Mouse (Mus musculus): ENCODE measurements around the gene Washc4. TPM values are rescaled to one million over a fixed set of nuclear protein-coding genes. Genes with fewer than 3 reads are reported as not detected.

Washc4 gene
- polyA plus RNA-seq, 1 experiment from 2014 or later: 38.3 TPM

GRCm38 (mm10) chr10:83603956-83604564 lies 60.5 kb downstream of the Washc4 start:
- H3K27ac ChIP-seq (replicated peaks): no peak overlapping the region
- H3K4me1 ChIP-seq: peaks cover 2% of the 10 kb centered on the region; the same call in 1 of the 2 replicates
- peaks cover 73% of the 10 kb centered on the region for H3K36me3 ChIP-seq
- WGBS: 91% methylated on average over 10 of the region's 10 CpGs
- H3K9me3 ChIP-seq: no peaks in the 10 kb centered on the region
- H3K27me3 ChIP-seq: no peaks in the 10 kb centered on the region
- ATAC-seq (ENCODE audit: low FRiP score, low read depth): no peak
- H3K9ac ChIP-seq (replicated peaks): no peak overlapping the region
- H3K4me3 ChIP-seq: no peak overlapping the region
- H3K4me2 ChIP-seq (replicated peaks): no peak overlapping the region

GRCm38 (mm10) chr10:83605637-83606183 lies 62.2 kb downstream of the Washc4 start:
- Histone ChIP-seq H3K9me3 (no peaks in the 10 kb centered on the region), H3K9ac (replicated peaks) (no peak overlapping the region), H3K27me3 (no peaks in the 10 kb centered on the region), H3K27ac (replicated peaks) (no peak overlapping the region; the same call in 1 of the 2 replicates), H3K36me3 (peaks cover 68% of the 10 kb centered on the region), H3K4me1 (peaks cover 2% of the 10 kb centered on the region; the same call in 1 of the 2 replicates), H3K4me3 (no peak overlapping the region), H3K4me2 (replicated peaks) (no peak overlapping the region)
- 69% methylated on average over 8 of the region's 8 CpGs for WGBS
- ATAC-seq (ENCODE audit: low FRiP score, low read depth): no peak

- Histone ChIP-seq H3K4me1 (peaks cover 2% of the 10 kb centered on the region; the same call in 1 of the 2 replicates), H3K9me3 (no peaks in the 10 kb centered on the region), H3K27ac (replicated peaks) (no peak overlapping the region), H3K9ac (replicated peaks) (no peak overlapping the region), H3K4me3 (no peak overlapping the region), H3K36me3 (peaks cover 68% of the 10 kb centered on the region), H3K4me2 (replicated peaks) (no peak overlapping the region), H3K27me3 (no peaks in the 10 kb centered on the region)
- no peak for ATAC-seq (ENCODE audit: low FRiP score, low read depth)
- 96% methylated on average over 3 of the region's 3 CpGs for WGBS
Measured at GRCm38 (mm10) chr10:83607111-83607510, 63.6 kb downstream of the Washc4 start.

- Histone ChIP-seq H3K4me1 (peaks cover 2% of the 10 kb centered on the region; the same call in 1 of the 2 replicates), H3K4me3 (no peak overlapping the region), H3K27me3 (no peaks in the 10 kb centered on the region), H3K9ac (replicated peaks) (no peak overlapping the region), H3K36me3 (peaks cover 68% of the 10 kb centered on the region), H3K4me2 (replicated peaks) (no peak overlapping the region), H3K9me3 (no peaks in the 10 kb centered on the region), H3K27ac (replicated peaks) (no peak overlapping the region)
- 88% methylated on average over 8 of the region's 8 CpGs for WGBS
- no peak for ATAC-seq (ENCODE audit: low FRiP score, low read depth)
Measured at GRCm38 (mm10) chr10:83608596-83608995, 65.0 kb downstream of the Washc4 start.

GRCm38 (mm10) chr10:83610518-83610917 lies 67.0 kb downstream of the Washc4 start:
- H3K9me3 ChIP-seq: no peaks in the 10 kb centered on the region
- WGBS: 97% methylated on average over 7 of the region's 7 CpGs
- ATAC-seq (ENCODE audit: low FRiP score, low read depth): no peak
- H3K27ac ChIP-seq (replicated peaks): no peak overlapping the region
- H3K4me2 ChIP-seq (replicated peaks): no peak overlapping the region
- H3K4me3 ChIP-seq: no peak overlapping the region
- no peaks in the 10 kb centered on the region for H3K27me3 ChIP-seq
- no peak overlapping the region for H3K9ac ChIP-seq (replicated peaks)
- H3K4me1 ChIP-seq: no peaks in the 10 kb centered on the region; the same call in 1 of the 2 replicates
- H3K36me3 ChIP-seq: peaks cover 63% of the 10 kb centered on the region

GRCm38 (mm10) chr10:83611863-83612262 lies 68.3 kb downstream of the Washc4 start:
- 96% methylated on average over 5 of the region's 5 CpGs for WGBS
- Histone ChIP-seq H3K9me3 (no peaks in the 10 kb centered on the region), H3K36me3 (peaks cover 55% of the 10 kb centered on the region), H3K27me3 (no peaks in the 10 kb centered on the region), H3K4me3 (no peak overlapping the region), H3K9ac (replicated peaks) (no peak overlapping the region), H3K27ac (replicated peaks) (no peak overlapping the region), H3K4me1 (no peaks in the 10 kb centered on the region), H3K4me2 (replicated peaks) (no peak overlapping the region)
- no peak for ATAC-seq (ENCODE audit: low FRiP score, low read depth)

GRCm38 (mm10) chr10:83612648-83613215 lies 69.2 kb downstream of the Washc4 start:
- 95% methylated on average over 14 of the region's 14 CpGs for WGBS
- no peak for ATAC-seq (ENCODE audit: low FRiP score, low read depth)
- H3K4me1 ChIP-seq: no peaks in the 10 kb centered on the region

GRCm38 (mm10) chr10:83617366-83617765 lies 73.8 kb downstream of the Washc4 start:
- 50% methylated on average over 10 of the region's 10 CpGs for WGBS
- H3K4me3 ChIP-seq: no peak overlapping the region
- no peak overlapping the region for H3K4me2 ChIP-seq (replicated peaks)
- H3K27me3 ChIP-seq: no peaks in the 10 kb centered on the region
- H3K36me3 ChIP-seq: peaks cover 28% of the 10 kb centered on the region
- H3K4me1 ChIP-seq: 0 out of 2 replicates have a peak, but pooled peaks cover 3% of the 10 kb centered on the region
- no peak overlapping the region for H3K9ac ChIP-seq (replicated peaks)
- no peak for ATAC-seq (ENCODE audit: low FRiP score, low read depth)
- no peak overlapping the region for H3K27ac ChIP-seq (replicated peaks)
- H3K9me3 ChIP-seq: no peaks in the 10 kb centered on the region

More at GRCm38 (mm10) chr10:83612648-83613215, 69.2 kb downstream of the Washc4 start:
- Histone ChIP-seq H3K36me3 (peaks cover 46% of the 10 kb centered on the region), H3K4me3 (no peak overlapping the region), H3K9me3 (no peaks in the 10 kb centered on the region), H3K27me3 (no peaks in the 10 kb centered on the region), H3K9ac (replicated peaks) (no peak overlapping the region), H3K4me2 (replicated peaks) (no peak overlapping the region), H3K27ac (replicated peaks) (no peak overlapping the region)

- no peak overlapping the region for H3K4me2 ChIP-seq (replicated peaks)
- H3K27me3 ChIP-seq: no peaks in the 10 kb centered on the region
- H3K9me3 ChIP-seq: no peaks in the 10 kb centered on the region
- H3K4me1 ChIP-seq: 0 out of 2 replicates have a peak, but pooled peaks cover 3% of the 10 kb centered on the region
- no peak for ATAC-seq (ENCODE audit: low FRiP score, low read depth)
- no peak overlapping the region for H3K9ac ChIP-seq (replicated peaks)
- WGBS: 90% methylated on average over 12 of the region's 12 CpGs
- H3K36me3 ChIP-seq: peaks cover 18% of the 10 kb centered on the region
- no peak overlapping the region for H3K4me3 ChIP-seq
- H3K27ac ChIP-seq (replicated peaks): no peak overlapping the region
Measured at GRCm38 (mm10) chr10:83618819-83619440, 75.4 kb downstream of the Washc4 start.

GRCm38 (mm10) chr10:83620350-83621055 lies 77.0 kb downstream of the Washc4 start:
- Histone ChIP-seq H3K4me3 (no peak overlapping the region), H3K9ac (replicated peaks) (no peak overlapping the region), H3K9me3 (no peaks in the 10 kb centered on the region), H3K4me1 (0 out of 2 replicates have a peak, but pooled peaks cover 3% of the 10 kb centered on the region), H3K27ac (replicated peaks) (no peak overlapping the region), H3K36me3 (peaks cover 27% of the 10 kb centered on the region), H3K4me2 (replicated peaks) (no peak overlapping the region), H3K27me3 (no peaks in the 10 kb centered on the region)
- WGBS: 90% methylated on average over 24 of the region's 24 CpGs
- ATAC-seq (ENCODE audit: low FRiP score, low read depth): no peak

GRCm38 (mm10) chr10:83624065-83624464 lies 80.5 kb downstream of the Washc4 start:
- Histone ChIP-seq H3K4me3 (no peak overlapping the region), H3K4me1 (0 out of 2 replicates have a peak, but pooled peaks cover 3% of the 10 kb centered on the region), H3K36me3 (peaks cover 33% of the 10 kb centered on the region), H3K27ac (replicated peaks) (no peak overlapping the region), H3K4me2 (replicated peaks) (no peak overlapping the region), H3K27me3 (no peaks in the 10 kb centered on the region), H3K9ac (replicated peaks) (no peak overlapping the region), H3K9me3 (no peaks in the 10 kb centered on the region)
- 85% methylated on average over 8 of the region's 8 CpGs for WGBS
- ATAC-seq (ENCODE audit: low FRiP score, low read depth): no peak

Measured in midbrain, embryonic 12.5 days (tissue).